Mouse (Mus musculus) MEL (cell line): ENCODE measurements at regions not wholly inside any gene's neighbourhood (a gene's known extent, or its start where the extent isn't known, plus 50 kb on each side); places are given as distances from the start of the nearest gene placed in this dataset.

ENCODE experiments used
- DNase-seq: peaks from one replicate; pipeline ENCODE4 v3.0.0; 2011; ENCODE audit warnings: low read depth, low spot score
- H3K27ac ChIP-seq: 2 replicates; pipeline ENCODE4 v1.5.1; 2012; ENCODE audit warnings: low read depth, mild to moderate bottlenecking, control low read depth, low read length, moderate library complexity; ENCODE audit not compliant: control insufficient read depth
- H3K27me3 ChIP-seq, 2 experiments: fragments of 150-350 bp in 1 of 2; sonication (generic) in 1 of 2; 2 replicates each; pipeline ENCODE4 v1.6.1; 2012; ENCODE audit warnings: low read length in 2 of 2, mild to moderate bottlenecking in 2 of 2, improper control_type of control experiment in 1 of 2, moderate library complexity in 1 of 2; ENCODE audit not compliant: insufficient read depth in 2 of 2, control insufficient read depth in 1 of 2
- H3K36me3 ChIP-seq, 2 experiments: 2 replicates each; pipeline ENCODE4 v1.6.1; 2012 to 2014; ENCODE audit warnings: low read length in 2 of 2, improper control_type of control experiment in 1 of 2, inconsistent platforms in 1 of 2, mild to moderate bottlenecking in 1 of 2; ENCODE audit not compliant: insufficient read depth in 2 of 2, control insufficient read depth in 1 of 2
- H3K4me1 ChIP-seq, 2 experiments: fragments of 150-350 bp in 1 of 2; sonication (generic) in 1 of 2; 2 replicates each; pipeline ENCODE4 v1.6.1; 2012; ENCODE audit warnings: low read length in 2 of 2, improper control_type of control experiment in 1 of 2, mild to moderate bottlenecking in 1 of 2; ENCODE audit not compliant: insufficient read depth in 2 of 2, control insufficient read depth in 1 of 2
- H3K4me3 ChIP-seq, 2 experiments: fragments of 150-350 bp in 1 of 2; sonication (generic) in 1 of 2; 2 replicates each; pipeline ENCODE4 v1.5.1; 2012; ENCODE audit warnings: low read depth in 2 of 2, low read length in 2 of 2, mild to moderate bottlenecking in 2 of 2, moderate library complexity in 2 of 2, control low read depth in 1 of 2, improper control_type of control experiment in 1 of 2; ENCODE audit not compliant: control insufficient read depth in 1 of 2, insufficient read depth in 1 of 2
- H3K79me2 ChIP-seq: 2 replicates; pipeline ENCODE4 v1.6.1; 2012; ENCODE audit warnings: mild to moderate bottlenecking, low read length, moderate library complexity; ENCODE audit not compliant: control insufficient read depth, poor library complexity, insufficient read depth
- H3K9ac ChIP-seq: 2 replicates; pipeline ENCODE4 v1.6.1; 2012; ENCODE audit warnings: low read depth, mild to moderate bottlenecking, control low read depth, low read length, moderate library complexity; ENCODE audit not compliant: control insufficient read depth, poor library complexity, severe bottlenecking
- H3K9me3 ChIP-seq: fragments of 150-350 bp; sonication (generic); replicated peaks from 2 replicates; pipeline ENCODE4 v1.6.1; 2012; ENCODE audit warnings: mild to moderate bottlenecking, low read length, improper control_type of control experiment, moderate library complexity; ENCODE audit not compliant: insufficient read depth
- CHD1 ChIP-seq: IDR thresholded peaks from 2 replicates; pipeline ENCODE4 v1.6.1; 2012; ENCODE audit warnings: low read depth, mild to moderate bottlenecking, inconsistent platforms, low read length, improper control_type of control experiment
- ELF1 ChIP-seq: IDR thresholded peaks from 2 replicates; pipeline ENCODE4 v1.6.1; 2014; ENCODE audit warnings: low read depth, mild to moderate bottlenecking, inconsistent platforms, low read length, improper control_type of control experiment, moderate library complexity
- EP300 ChIP-seq, 2 experiments: IDR thresholded peaks; 2 replicates each; pipeline ENCODE4 v1.6.1; 2011; ENCODE audit warnings: improper control_type of control experiment in 2 of 2, low read length in 2 of 2, low read depth in 1 of 2, mild to moderate bottlenecking in 1 of 2
- ETS1 ChIP-seq: IDR thresholded peaks from 2 replicates; pipeline ENCODE4 v1.6.1; 2012; ENCODE audit warnings: low read depth, mild to moderate bottlenecking, inconsistent platforms, low read length, improper control_type of control experiment, moderate library complexity
- JUND ChIP-seq: IDR thresholded peaks from 2 replicates; pipeline ENCODE4 v1.6.1; 2011; ENCODE audit warnings: low read depth, mild to moderate bottlenecking, improper control_type of control experiment, low read length
- MAFK ChIP-seq: IDR thresholded peaks from 2 replicates; pipeline ENCODE4 v1.6.1; 2011; ENCODE audit warnings: low read depth, mild to moderate bottlenecking, low read length, improper control_type of control experiment, borderline replicate concordance
- MAZ ChIP-seq: IDR thresholded peaks from 2 replicates; pipeline ENCODE4 v1.6.1; 2012; ENCODE audit warnings: low read depth, mild to moderate bottlenecking, inconsistent platforms, low read length, improper control_type of control experiment
- NRF1 ChIP-seq: IDR thresholded peaks from 2 replicates; pipeline ENCODE4 v1.6.1; 2014; ENCODE audit warnings: low read depth, mild to moderate bottlenecking, inconsistent platforms, low read length, improper control_type of control experiment, moderate library complexity; ENCODE audit not compliant: poor library complexity, insufficient read depth, severe bottlenecking
- POLR2A ChIP-seq, 2 experiments: IDR thresholded peaks; 2 replicates each; pipeline ENCODE4 v1.6.1; 2011 to 2012; ENCODE audit warnings: low read length in 2 of 2, mild to moderate bottlenecking in 2 of 2, control low read depth in 1 of 2, improper control_type of control experiment in 1 of 2, low read depth in 1 of 2, moderate library complexity in 1 of 2; ENCODE audit not compliant: control insufficient read depth in 1 of 2, insufficient read depth in 1 of 2, poor library complexity in 1 of 2
- SMC3 ChIP-seq: IDR thresholded peaks from 2 replicates; pipeline ENCODE4 v1.6.1; 2011; ENCODE audit warnings: low read depth, low read length, improper control_type of control experiment
- TBP ChIP-seq: IDR thresholded peaks from 2 replicates; pipeline ENCODE4 v1.8.0; 2011; ENCODE audit warnings: low read depth, low read length, improper control_type of control experiment
- TCF12 ChIP-seq: IDR thresholded peaks from 2 replicates; pipeline ENCODE4 v1.6.1; 2014; ENCODE audit warnings: low read depth, mild to moderate bottlenecking, inconsistent platforms, low read length, improper control_type of control experiment, moderate library complexity
- USF2 ChIP-seq, 2 experiments: IDR thresholded peaks; 2 replicates each; pipeline ENCODE4 v1.6.1; 2011 to 2012; ENCODE audit warnings: improper control_type of control experiment in 2 of 2, low read length in 2 of 2, borderline replicate concordance in 1 of 2, inconsistent platforms in 1 of 2, low read depth in 1 of 2, mild to moderate bottlenecking in 1 of 2; ENCODE audit not compliant: insufficient read depth in 1 of 2
- ZC3H11A ChIP-seq: IDR thresholded peaks from 2 replicates; pipeline ENCODE4 v1.6.1; 2012; ENCODE audit warnings: low read depth, mild to moderate bottlenecking, inconsistent platforms, low read length, improper control_type of control experiment
- ZKSCAN1 ChIP-seq: IDR thresholded peaks from 2 replicates; pipeline ENCODE4 v1.6.1; 2012; ENCODE audit warnings: low read depth, mild to moderate bottlenecking, inconsistent platforms, low read length, improper control_type of control experiment, moderate library complexity
- ZMIZ1 ChIP-seq: IDR thresholded peaks from 2 replicates; pipeline ENCODE4 v1.6.1; 2012; ENCODE audit warnings: low read depth, mild to moderate bottlenecking, inconsistent platforms, low read length, improper control_type of control experiment, moderate library complexity
- ZNF384 ChIP-seq: IDR thresholded peaks from 2 replicates; pipeline ENCODE4 v1.6.1; 2012; ENCODE audit warnings: low read depth, mild to moderate bottlenecking, inconsistent platforms, low read length, improper control_type of control experiment

GRCm38 (mm10) chr14:76805151-76805785, 231.3 kb upstream of the Ccdc122 start:
- no peaks in the 10 kb centered on the region for H3K36me3 ChIP-seq
- DNase-seq: no peak
- no peaks in the 10 kb centered on the region for H3K27me3 ChIP-seq
- no peak overlapping the region for H3K9ac ChIP-seq
- H3K27ac ChIP-seq: no peak overlapping the region
- H3K4me3 ChIP-seq: no peak overlapping the region
- H3K4me1 ChIP-seq: no peaks in the 10 kb centered on the region
- no peaks in the 10 kb centered on the region for H3K79me2 ChIP-seq
- H3K9me3 ChIP-seq: no peaks in the 10 kb centered on the region
- TF ChIP-seq EP300 (IDR thresholded peaks at IDR 0.05; ENCODE audit: low read depth in 1 of 2, low read length in 2 of 2): no peak
- no peak for TF ChIP-seq USF2 (IDR thresholded peaks at IDR 0.05; ENCODE audit: borderline replicate concordance in 1 of 2, insufficient read depth in 1 of 2, low read depth in 1 of 2, low read length in 2 of 2)
- TF ChIP-seq MAFK: no peak
- no peak for TF ChIP-seq ZMIZ1
- no peak for TF ChIP-seq ZNF384
- TF ChIP-seq ZKSCAN1: no peak
- no peak for TF ChIP-seq TBP
- TF ChIP-seq ELF1: no peak
- no peak for TF ChIP-seq SMC3
- no peak for TF ChIP-seq TCF12
- TF ChIP-seq MAZ: no peak

DNA sequence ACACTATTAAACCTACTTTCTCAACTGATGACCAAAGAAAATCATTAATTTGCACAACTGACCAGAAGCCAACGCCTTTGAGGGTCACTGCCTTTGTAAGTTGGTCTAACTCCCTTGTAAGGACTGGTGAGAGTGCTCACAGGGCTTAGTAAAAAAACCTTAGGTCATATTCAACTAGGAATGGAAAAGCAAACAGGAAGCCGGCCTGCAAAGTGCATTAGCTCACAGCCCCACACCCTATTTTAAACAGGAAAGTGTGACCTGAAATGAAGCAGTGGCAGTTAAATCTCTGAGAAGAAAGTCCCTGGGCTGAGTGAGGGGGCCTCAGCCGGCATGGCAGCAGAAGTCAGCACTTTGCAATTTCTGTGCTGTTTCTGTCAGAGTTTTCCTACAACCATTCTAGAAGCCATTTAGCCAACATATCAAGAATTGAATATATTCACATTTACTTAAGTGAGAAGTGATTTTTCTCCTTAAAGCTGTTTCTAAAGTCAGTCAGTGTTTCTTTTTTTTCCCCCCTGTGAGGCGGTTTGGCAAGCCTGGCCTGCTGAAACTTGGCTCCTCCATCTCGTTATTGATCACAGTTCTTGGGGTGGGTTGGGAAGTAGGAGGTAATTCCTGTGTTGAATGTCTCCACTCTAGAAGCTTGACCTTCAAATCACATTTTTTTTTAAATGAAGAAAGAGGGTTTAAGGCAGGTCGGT, 232.0 kb upstream of the Ccdc122 start:
- no peaks in the 10 kb centered on the region for H3K4me1 ChIP-seq
- H3K79me2 ChIP-seq: no peaks in the 10 kb centered on the region
- no peak for DNase-seq
- H3K9ac ChIP-seq: no peak overlapping the region
- no peaks in the 10 kb centered on the region for H3K9me3 ChIP-seq
- no peak overlapping the region for H3K27ac ChIP-seq
- H3K4me3 ChIP-seq: no peak overlapping the region
- H3K36me3 ChIP-seq: no peaks in the 10 kb centered on the region
- no peak for TF ChIP-seq JUND
- no peak for TF ChIP-seq ZC3H11A
- no peak for TF ChIP-seq CHD1
- TF ChIP-seq NRF1: no peak
- no peak for TF ChIP-seq ETS1
- TF ChIP-seq POLR2A (IDR thresholded peaks at IDR 0.05; ENCODE audit: control insufficient read depth in 1 of 2, insufficient read depth in 1 of 2, low read depth in 1 of 2, low read length in 2 of 2, poor library complexity in 1 of 2): no peak
- no peaks in the 10 kb centered on the region for H3K27me3 ChIP-seq
